Mouse (Mus musculus) erythroblast, embryonic 14.5 days (primary cell): ENCODE measurements around the gene Exoc5. TPM values are rescaled to one million over a fixed set of nuclear protein-coding genes. Genes with fewer than 3 reads are reported as not detected.

Experiments used
- H3K27me3 ChIP-seq: 2 replicates; pipeline ENCODE4 v1.6.1; 2012; ENCODE audit warnings: inconsistent platforms; ENCODE audit not compliant: control insufficient read depth
- H3K36me3 ChIP-seq: 2 replicates; pipeline ENCODE4 v1.6.1; 2012; ENCODE audit warnings: mild to moderate bottlenecking, inconsistent platforms; ENCODE audit not compliant: control insufficient read depth
- H3K4me1 ChIP-seq: 2 replicates; pipeline ENCODE4 v1.6.1; 2012; ENCODE audit warnings: inconsistent platforms; ENCODE audit not compliant: control insufficient read depth
- H3K4me3 ChIP-seq: replicated peaks from 2 replicates; pipeline ENCODE3; 2012; ENCODE audit warnings: moderate library complexity, mild to moderate bottlenecking, inconsistent platforms
- H3K9me3 ChIP-seq: 2 replicates; pipeline ENCODE4 v1.6.1; 2012; ENCODE audit warnings: low read length, inconsistent platforms, mixed read lengths; ENCODE audit not compliant: control insufficient read depth
- GATA1 ChIP-seq: IDR thresholded peaks from 2 replicates; pipeline ENCODE4 v1.6.1; 2012; ENCODE audit warnings: low read length, inconsistent platforms, mixed read lengths
- TAL1 ChIP-seq: IDR thresholded peaks from 3 replicates; pipeline ENCODE4 v1.6.1; 2012; ENCODE audit warnings: low read length, inconsistent platforms, mixed read lengths
- polyA plus RNA-seq: library from polyadenylated mRNA; stranded (reverse); fragments of >175 nt; gene quantifications from 2 replicates; pipeline ENCODE4 v1.2.3, GENCODE M21; 2012

Gene Exoc5
- polyA plus RNA-seq, 1 experiment = 0.54 TPM

DNA sequence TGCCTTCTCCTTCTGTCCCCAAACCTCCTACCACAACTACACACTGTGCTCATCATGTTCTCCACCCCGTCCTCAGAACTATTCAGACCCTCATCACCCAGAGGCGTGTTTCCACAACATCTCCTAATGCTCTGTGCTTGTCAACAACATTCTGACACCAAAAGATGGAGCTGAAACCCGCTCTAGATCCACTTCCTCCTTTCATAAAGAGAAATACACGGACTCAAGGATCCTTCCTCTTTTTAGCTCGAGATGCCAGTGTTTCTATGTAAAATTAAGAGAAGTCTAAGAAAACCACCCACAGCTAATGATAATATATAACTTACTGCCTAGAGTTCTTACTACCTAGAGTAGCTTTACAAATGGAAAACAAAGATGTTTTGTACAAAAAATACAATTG, 46.7 kb downstream of the Exoc5 start:
- TF ChIP-seq TAL1 = no peak
- no peak for TF ChIP-seq GATA1
- Histone ChIP-seq H3K36me3 (peaks cover 50% of the 10 kb centered on the region), H3K27me3 (no peaks in the 10 kb centered on the region)

DNA sequence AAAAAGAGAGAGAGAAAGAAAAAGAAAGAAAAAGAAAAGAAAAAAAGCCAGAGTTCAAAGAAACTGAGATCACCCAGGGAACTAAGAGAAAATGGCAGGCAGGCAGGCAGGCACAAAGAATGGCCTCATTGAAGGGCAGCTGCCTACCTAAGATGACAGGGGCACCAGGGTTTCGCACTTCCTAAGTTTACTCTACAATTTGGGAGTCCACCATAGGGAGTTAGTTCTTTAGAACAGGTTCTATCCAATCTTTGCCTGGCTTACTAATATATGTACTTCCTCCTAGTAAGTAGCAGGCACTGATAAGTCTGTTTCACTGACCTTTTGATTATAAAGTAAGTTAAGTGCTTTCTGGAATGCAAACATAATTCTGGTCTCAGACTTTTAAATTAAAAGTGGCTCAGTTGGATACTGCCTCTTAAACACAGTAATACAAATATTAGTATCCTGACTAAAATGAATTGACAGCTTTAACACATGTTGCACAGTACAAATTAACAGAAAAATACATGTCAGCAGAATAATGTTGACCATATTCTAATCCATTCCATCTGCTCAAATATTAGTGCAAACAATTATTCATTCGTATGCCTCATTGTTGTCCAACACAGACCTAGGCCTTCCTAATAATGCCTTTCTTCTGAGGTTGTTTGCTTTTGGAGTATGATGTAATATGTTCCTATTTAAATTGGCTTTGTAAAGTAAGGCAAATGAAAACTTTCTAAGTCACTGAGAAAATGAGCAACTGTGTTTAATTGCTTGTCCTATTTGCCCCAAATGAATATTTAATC, 57.9 kb downstream of the Exoc5 start:
- H3K4me3 ChIP-seq = no peak overlapping the region
- H3K4me1 ChIP-seq = no peaks in the 10 kb centered on the region
- TF ChIP-seq GATA1 (no peak), TAL1 (no peak)
- H3K9me3 ChIP-seq = no peaks in the 10 kb centered on the region
- peaks cover 15% of the 10 kb centered on the region for H3K36me3 ChIP-seq
- no peaks in the 10 kb centered on the region for H3K27me3 ChIP-seq

More for the DNA sequence above, 46.7 kb downstream of the Exoc5 start:
- Histone ChIP-seq H3K9me3 (no peaks in the 10 kb centered on the region), H3K4me1 (no peaks in the 10 kb centered on the region), H3K4me3 (no peak overlapping the region)

- H3K4me3 ChIP-seq = no peak overlapping the region
- H3K36me3 ChIP-seq = peaks cover 13% of the 10 kb centered on the region
- H3K27me3 ChIP-seq = no peaks in the 10 kb centered on the region
- H3K4me1 ChIP-seq = no peaks in the 10 kb centered on the region
- no peaks in the 10 kb centered on the region for H3K9me3 ChIP-seq
- no peak for TF ChIP-seq GATA1
- TF ChIP-seq TAL1 = no peak
These were observed 58.5 kb downstream of the Exoc5 start for GRCm38 (mm10) chr14:49007979-49008378.

- Histone ChIP-seq H3K4me3 (no peak overlapping the region), H3K4me1 (no peaks in the 10 kb centered on the region), H3K27me3 (no peaks in the 10 kb centered on the region), H3K9me3 (no peaks in the 10 kb centered on the region), H3K36me3 (no peaks in the 10 kb centered on the region)
- no peak for TF ChIP-seq GATA1
- no peak for TF ChIP-seq TAL1
These were observed 64.8 kb downstream of the Exoc5 start for GRCm38 (mm10) chr14:49001655-49002054.

DNA sequence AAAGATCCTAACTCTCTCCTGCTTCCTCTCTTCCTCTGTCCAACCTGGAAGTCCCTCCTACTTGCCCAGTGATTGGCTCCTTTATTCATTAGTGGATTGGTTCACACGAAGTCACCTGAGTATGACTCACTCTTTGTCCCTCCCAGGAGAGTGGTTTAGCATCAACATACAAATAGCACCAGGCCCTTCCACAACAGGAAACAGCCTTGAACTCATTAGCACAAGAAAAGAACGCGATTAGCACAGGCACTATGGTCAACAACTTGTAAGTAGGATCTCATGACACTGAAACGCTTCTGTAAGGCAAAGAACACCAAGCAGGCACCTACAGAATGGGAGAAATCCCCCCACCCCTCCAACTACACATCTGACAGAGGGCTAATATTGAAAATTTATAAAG, 67.7 kb downstream of the Exoc5 start:
- Histone ChIP-seq H3K36me3 (no peaks in the 10 kb centered on the region), H3K27me3 (no peaks in the 10 kb centered on the region), H3K4me1 (no peaks in the 10 kb centered on the region), H3K4me3 (no peak overlapping the region), H3K9me3 (no peaks in the 10 kb centered on the region)
- TF ChIP-seq GATA1 (no peak), TAL1 (no peak)

DNA sequence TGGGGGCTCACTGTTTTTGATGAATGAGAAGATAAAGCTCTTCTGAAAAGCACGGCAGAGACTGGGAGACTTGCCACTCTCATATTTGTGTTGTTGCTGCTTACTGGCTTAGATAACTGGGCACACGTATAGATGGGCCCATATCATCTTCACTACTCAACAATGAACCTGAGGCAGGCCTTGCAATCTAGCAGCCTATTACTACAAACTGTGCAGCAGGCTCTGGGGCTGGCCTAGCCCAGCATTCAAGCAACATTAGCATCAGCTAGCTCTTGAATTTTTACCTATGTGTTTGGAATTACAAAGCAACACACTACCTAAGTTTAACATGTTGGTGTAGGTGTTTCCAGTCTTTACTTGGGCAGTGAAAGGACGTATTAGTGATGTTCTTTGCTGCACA, 72.6 kb downstream of the Exoc5 start:
- Histone ChIP-seq H3K36me3 (no peaks in the 10 kb centered on the region), H3K4me1 (no peaks in the 10 kb centered on the region), H3K9me3 (no peaks in the 10 kb centered on the region), H3K27me3 (peaks cover 9% of the 10 kb centered on the region), H3K4me3 (no peak overlapping the region)
- TF ChIP-seq GATA1 (no peak), TAL1 (no peak)

DNA sequence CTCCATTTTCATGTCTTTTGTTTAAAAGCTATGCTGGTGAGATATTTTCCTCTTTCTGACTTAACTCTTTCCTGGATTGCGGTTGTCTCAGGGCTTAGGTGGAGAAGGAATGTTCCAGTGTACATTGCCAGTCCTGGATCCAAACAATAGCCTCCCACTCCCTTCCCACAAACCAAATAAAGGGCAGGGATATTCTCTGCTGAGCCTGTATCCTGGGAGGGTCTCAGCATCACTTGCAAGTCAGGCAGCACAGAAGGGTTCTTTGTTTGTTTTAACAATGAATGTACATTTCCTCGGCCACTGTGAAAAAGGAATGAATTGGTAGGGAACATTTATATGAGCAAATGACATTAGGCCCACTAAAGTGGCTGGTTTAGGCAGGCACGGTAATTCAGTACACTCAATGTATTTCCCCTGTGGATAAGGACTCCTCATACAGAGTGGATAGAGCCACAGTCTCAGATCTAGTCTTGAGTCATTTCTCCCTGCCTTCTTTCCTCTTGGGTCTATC, 74.3 kb downstream of the Exoc5 start:
- no peak for TF ChIP-seq TAL1
- no peak for TF ChIP-seq GATA1
- no peaks in the 10 kb centered on the region for H3K4me1 ChIP-seq
- H3K36me3 ChIP-seq = no peaks in the 10 kb centered on the region
- H3K4me3 ChIP-seq = no peak overlapping the region
- H3K27me3 ChIP-seq = peaks cover 9% of the 10 kb centered on the region
- no peaks in the 10 kb centered on the region for H3K9me3 ChIP-seq

DNA sequence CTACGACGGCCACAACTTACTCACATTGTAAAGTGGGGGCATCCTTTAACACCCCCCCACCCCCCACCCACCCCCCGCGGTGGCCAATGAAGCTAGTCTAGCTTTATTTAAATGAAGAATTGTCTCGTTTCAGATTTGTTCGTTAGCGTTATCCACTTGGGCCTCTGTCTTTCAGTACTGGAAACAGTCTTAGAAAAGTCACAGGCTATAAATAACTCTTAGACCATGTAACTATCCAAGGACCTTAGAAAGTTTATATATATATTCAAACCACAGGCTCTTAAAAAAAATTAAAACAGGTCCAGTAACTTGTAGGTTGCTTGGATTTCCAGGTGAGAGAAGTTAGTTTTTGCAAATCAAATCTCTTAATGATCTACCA, 75.3 kb downstream of the Exoc5 start:
- Histone ChIP-seq H3K4me1 (no peaks in the 10 kb centered on the region), H3K36me3 (no peaks in the 10 kb centered on the region), H3K9me3 (no peaks in the 10 kb centered on the region), H3K27me3 (peaks cover 9% of the 10 kb centered on the region), H3K4me3 (no peak overlapping the region)
- no peak for TF ChIP-seq TAL1
- TF ChIP-seq GATA1 = no peak

- no peaks in the 10 kb centered on the region for H3K4me1 ChIP-seq
- TF ChIP-seq TAL1 = no peak
- no peak for TF ChIP-seq GATA1
These were observed 75.8 kb downstream of the Exoc5 start for GRCm38 (mm10) chr14:48990471-48991143.

More at GRCm38 (mm10) chr14:48990471-48991143, 75.8 kb downstream of the Exoc5 start:
- Histone ChIP-seq H3K4me3 (no peak overlapping the region), H3K9me3 (no peaks in the 10 kb centered on the region), H3K27me3 (peaks cover 9% of the 10 kb centered on the region), H3K36me3 (no peaks in the 10 kb centered on the region)
